Mouse (Mus musculus) E14TG2a.4 (cell line): ENCODE data around the gene Adsl.
A peak's percentile ranks its signal among the peaks of the same experiment; 100 is the strongest.

ENCODE experiments used
- H3K27me3 ChIP-seq: 2 replicates; pipeline ENCODE4 v1.6.1; 2014; ENCODE audit warnings: low read length, control low read depth; ENCODE audit not compliant: insufficient read depth
- H3K36me3 ChIP-seq: 2 replicates; pipeline ENCODE4 v1.6.1; 2014; ENCODE audit warnings: low read length, control low read depth; ENCODE audit not compliant: insufficient read depth
- H3K4me1 ChIP-seq: replicated peaks from 2 replicates; pipeline ENCODE4 v1.6.1; 2014; ENCODE audit warnings: low read depth, low read length, control low read depth
- H3K4me3 ChIP-seq: replicated peaks from 2 replicates; pipeline ENCODE4 v1.5.1; 2014; ENCODE audit warnings: mild to moderate bottlenecking, low read length
- H3K9me3 ChIP-seq: 2 replicates; pipeline ENCODE4 v1.6.1; 2014; ENCODE audit warnings: low read length, control low read depth
- CTCF ChIP-seq: conservative IDR thresholded peaks from 2 replicates; pipeline ENCODE4 v1.5.1; 2014; ENCODE audit warnings: low read length
- NANOG ChIP-seq: IDR thresholded peaks from 2 replicates; pipeline ENCODE4 v1.6.1; 2014; ENCODE audit warnings: borderline replicate concordance, low read length, mixed read lengths
- POU5F1 ChIP-seq: IDR thresholded peaks from 2 replicates; pipeline ENCODE4 v1.6.1; 2014; ENCODE audit warnings: low read length, borderline replicate concordance

Gene Adsl

GRCm38 (mm10) chr15:81015068-81015744, 66.9 kb downstream of the Adsl start:
- H3K27me3 ChIP-seq = no peaks in the 10 kb centered on the region
- H3K4me1 ChIP-seq = peaks cover 19% of the 10 kb centered on the region
- H3K36me3 ChIP-seq = peaks cover 99% of the 10 kb centered on the region
- TF ChIP-seq NANOG (no peak), POU5F1 (no peak), CTCF (no peak)
- H3K9me3 ChIP-seq = no peaks in the 10 kb centered on the region
- H3K4me3 ChIP-seq = no peak overlapping the region

GRCm38 (mm10) chr15:81016488-81016887, 68.2 kb downstream of the Adsl start:
- H3K27me3 ChIP-seq = no peaks in the 10 kb centered on the region
- peaks cover 98% of the 10 kb centered on the region for H3K36me3 ChIP-seq
- H3K9me3 ChIP-seq = no peaks in the 10 kb centered on the region
- H3K4me1 ChIP-seq = peaks cover 13% of the 10 kb centered on the region
- TF ChIP-seq POU5F1 (no peak), NANOG (no peak)
- no peak overlapping the region for H3K4me3 ChIP-seq

- peaks cover 97% of the 10 kb centered on the region for H3K36me3 ChIP-seq
- no peaks in the 10 kb centered on the region for H3K27me3 ChIP-seq
- H3K9me3 ChIP-seq = no peaks in the 10 kb centered on the region
- TF ChIP-seq POU5F1 (no peak), CTCF (no peak), NANOG (no peak)
- 0 out of 2 replicates have a peak overlapping the region, but pooled peaks have one; percentile 26 for H3K4me3 ChIP-seq
- H3K4me1 ChIP-seq = peaks cover 19% of the 10 kb centered on the region
These were observed 69.0 kb downstream of the Adsl start for GRCm38 (mm10) chr15:81017308-81017707.
